Mouse (Mus musculus): ENCODE data around the gene Cyp2w1.

DNA sequence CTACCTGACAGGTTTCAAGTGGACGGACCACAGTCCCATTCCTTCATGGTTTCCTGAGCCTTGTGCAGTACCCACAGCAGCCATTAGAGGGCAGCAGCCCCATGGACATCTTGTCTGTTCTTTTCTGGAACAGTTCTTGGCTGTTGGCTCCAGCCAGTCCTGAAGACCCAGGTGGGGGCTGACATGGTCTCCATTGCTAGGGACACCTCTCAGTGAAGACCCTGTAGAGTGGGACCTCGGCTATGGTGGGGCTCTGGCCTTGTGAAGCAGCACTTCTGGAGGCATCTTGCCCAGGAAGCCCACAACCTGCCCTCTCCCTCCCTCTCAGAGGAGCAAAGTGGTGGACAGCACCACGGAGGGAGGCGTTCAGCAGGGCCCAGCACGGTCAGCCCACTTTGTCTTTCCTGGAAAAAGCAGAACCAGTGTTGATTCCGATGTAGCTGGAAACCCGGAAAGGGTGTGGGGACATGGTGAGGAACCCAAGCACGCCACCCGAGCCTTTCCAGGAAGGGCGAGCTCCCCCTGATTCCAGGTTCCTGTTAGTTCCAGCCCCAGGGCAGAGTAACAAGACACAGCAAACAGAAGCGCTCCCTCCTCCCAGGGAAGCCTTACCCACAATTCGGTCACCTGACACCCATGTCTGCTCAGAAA, 12.0 kb downstream of the Cyp2w1 start:
- no peak for TF ChIP-seq TAL1 (conservative IDR thresholded peaks at IDR 0.05; ENCODE audit: low read depth, low read length)
- no peak for TF ChIP-seq GATA1 (IDR thresholded peaks at IDR 0.05; ENCODE audit: borderline replicate concordance, low read length)
- peak; percentile 100 for TF ChIP-seq CTCF (IDR thresholded peaks at IDR 0.05; ENCODE audit: low read depth, low read length)
- TF ChIP-seq POLR2AphosphoS5 (IDR thresholded peaks at IDR 0.05; ENCODE audit: insufficient replicate concordance, low read depth, low read length) = no peak
- no peak for TF ChIP-seq GATA2 (IDR thresholded peaks at IDR 0.05; ENCODE audit: borderline replicate concordance, low read depth, low read length)
